Mouse (Mus musculus) lung, postnatal 0 days (tissue): ENCODE results near the gene Mrps2. TPM values are rescaled to one million over a fixed set of nuclear protein-coding genes. Genes with fewer than 3 reads are reported as not detected.

Experiments
- ATAC-seq: fragments of 200-750 bp; cut with Nextera tagmentation; 2 replicates; pipeline ENCODE4 v1.8.0; 2017; ENCODE audit warnings: moderate library complexity
- DNase-seq: peaks from one replicate; pipeline ENCODE4 v3.0.0-alpha.2; 2016; ENCODE audit warnings: low spot score
- H3K27ac ChIP-seq: fragments of 300-500 bp; sonication (generic); 2 replicates; pipeline ENCODE4 v1.5.1; 2014; ENCODE audit warnings: antibody characterized with exemption, mild to moderate bottlenecking, low read length, mixed read lengths
- H3K27me3 ChIP-seq: fragments of 300-500 bp; sonication (generic); replicated peaks from 2 replicates; pipeline ENCODE4 v1.6.1; 2014; ENCODE audit warnings: low read length, mixed read lengths; ENCODE audit not compliant: insufficient read depth
- H3K36me3 ChIP-seq: fragments of 300-500 bp; sonication (generic); 2 replicates; pipeline ENCODE4 v1.6.1; 2014; ENCODE audit warnings: low read length, mixed read lengths; ENCODE audit not compliant: insufficient read depth
- H3K4me1 ChIP-seq: fragments of 300-500 bp; sonication (generic); 2 replicates; pipeline ENCODE4 v1.6.1; 2014; ENCODE audit warnings: antibody characterized with exemption, low read depth, low read length, mixed read lengths; ENCODE audit not compliant: insufficient read depth
- H3K4me2 ChIP-seq: fragments of 300-500 bp; sonication (generic); replicated peaks from 2 replicates; pipeline ENCODE4 v1.6.1; 2014; ENCODE audit warnings: low read depth, mild to moderate bottlenecking, low read length, moderate library complexity, mixed read lengths
- H3K4me3 ChIP-seq: fragments of 300-500 bp; sonication (generic); 2 replicates; pipeline ENCODE4 v1.5.1; 2014; ENCODE audit warnings: low read depth, low read length
- H3K9ac ChIP-seq: fragments of 300-500 bp; sonication (generic); replicated peaks from 2 replicates; pipeline ENCODE4 v1.6.1; 2014; ENCODE audit warnings: low read depth, mild to moderate bottlenecking
- H3K9me3 ChIP-seq: fragments of 300-500 bp; sonication (generic); 2 replicates; pipeline ENCODE4 v1.6.1; 2016; ENCODE audit warnings: low read length, mixed read lengths
- CTCF ChIP-seq: IDR thresholded peaks from 2 replicates; pipeline ENCODE4 v1.5.1; 2016; ENCODE audit warnings: antibody characterized with exemption, mild to moderate bottlenecking
- EP300 ChIP-seq: IDR thresholded peaks from 2 replicates; pipeline ENCODE4 v1.6.1; 2016; ENCODE audit warnings: antibody characterized with exemption, mild to moderate bottlenecking, control low read depth
- WGBS: fragments of 180-500 bp; shearing (Covaris S2); extraction: QIAGEN DNeasy Blood & Tissue Kit; methylation state at CpG from one replicate; pipeline ENCODE4 v1.1.7; 2014; 5-methylcytosine and 5-hydroxymethylcytosine counted together
- polyA plus RNA-seq: library from polyadenylated mRNA; unstranded; fragments of >200 nt; fragmentation: Nextera tagmentation; extraction: Ambion mirVana; gene quantifications from 2 replicates; pipeline ENCODE4 v1.2.1, GENCODE M21; 2015

Mrps2 gene
- 20.8 and 21.8 TPM in 2 replicates for polyA plus RNA-seq

DNA sequence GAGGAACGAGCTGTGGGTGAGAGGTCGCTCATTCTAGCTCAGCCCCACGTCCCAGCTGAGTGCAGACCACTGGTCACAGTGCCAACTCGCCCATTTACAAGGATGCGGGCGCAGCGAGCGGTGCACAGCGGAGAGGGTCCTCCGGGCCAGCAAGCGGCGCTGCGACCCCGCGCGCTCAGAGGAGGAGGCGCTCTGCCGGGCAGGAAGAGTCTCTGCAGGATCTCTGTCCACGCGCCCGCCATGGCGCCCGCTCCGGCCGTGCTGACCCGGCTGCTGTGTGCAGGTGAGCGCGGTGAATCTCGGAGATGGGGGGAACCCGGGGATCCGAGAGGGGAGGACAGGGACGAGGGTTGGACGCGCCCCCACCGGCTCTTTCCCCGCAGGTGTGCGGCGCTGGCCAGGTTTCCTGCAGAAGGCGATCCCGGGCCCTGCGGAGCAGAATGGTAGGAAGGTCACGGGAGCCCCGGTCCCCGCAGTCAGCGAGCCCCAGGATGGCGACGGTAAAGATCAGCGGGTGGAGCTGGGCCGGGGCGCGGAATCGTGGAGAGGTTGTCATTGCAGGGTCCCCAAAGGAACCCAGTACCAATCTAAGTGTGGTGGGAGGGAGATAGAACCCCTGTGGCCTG lies at the start of gene Mrps2:
Mrps2 (plus strand) TSS at position 207 of the 626 bp plus-strand sequence.
- Histone ChIP-seq H3K27me3 (no peaks in the 10 kb centered on the region), H3K27ac (no peak within 1 kb of the TSS), H3K4me3 (peak within 1 kb of the TSS; percentile 83), H3K9me3 (0 out of 2 replicates have a peak, but pooled peaks cover 1% of the 10 kb centered on the region), H3K4me1 (peaks cover 5% of the 10 kb centered on the region), H3K36me3 (peaks cover 12% of the 10 kb centered on the region; the same call in 1 of the 2 replicates), H3K9ac (peak within 1 kb of the TSS; percentile 94), H3K4me2 (peak within 1 kb of the TSS; percentile 78)
- ATAC-seq, result peak; percentile 96
- under 1% methylated on average over 47 of the region's 52 CpGs for WGBS
- TF ChIP-seq EP300 (no peak), CTCF (peak; percentile 96)
- peak; percentile 92 for DNase-seq

DNA sequence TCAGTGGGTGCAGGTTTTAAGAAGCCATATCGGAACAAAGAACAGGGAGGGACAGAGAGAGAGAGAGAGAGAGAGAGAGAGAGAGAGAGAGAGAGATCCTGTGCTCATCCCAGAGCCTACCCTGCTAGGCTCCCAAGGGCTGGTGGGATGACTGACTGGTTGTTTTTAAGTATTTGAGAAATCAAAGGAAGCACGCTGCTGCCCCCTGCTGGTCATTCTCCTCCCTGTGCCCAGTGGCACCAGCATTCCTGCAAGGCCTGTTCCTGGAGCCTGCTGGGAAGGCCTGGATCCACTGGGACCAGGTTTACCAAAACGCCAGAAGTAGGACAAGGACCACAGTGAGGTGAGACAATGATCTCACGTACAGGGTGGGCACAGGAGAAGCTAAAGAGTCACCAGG lies 48.0 kb upstream of the Mrps2 start:
- ATAC-seq (0 out of 2 replicates have a peak, but pooled peaks have one; percentile 44), DNase-seq (peak; percentile 87)
- no peak overlapping the region for H3K9ac ChIP-seq
- H3K36me3 ChIP-seq, result no peaks in the 10 kb centered on the region
- H3K4me3 ChIP-seq, result no peak overlapping the region
- TF ChIP-seq CTCF, result peak; percentile 89
- no peak for TF ChIP-seq EP300
- H3K4me1 ChIP-seq, result no peaks in the 10 kb centered on the region
- no peaks in the 10 kb centered on the region for H3K9me3 ChIP-seq
- no peak overlapping the region for H3K27ac ChIP-seq
- 15% methylated on average over 4 of the region's 4 CpGs for WGBS
- no peaks in the 10 kb centered on the region for H3K27me3 ChIP-seq
- H3K4me2 ChIP-seq, result no peak overlapping the region

DNA sequence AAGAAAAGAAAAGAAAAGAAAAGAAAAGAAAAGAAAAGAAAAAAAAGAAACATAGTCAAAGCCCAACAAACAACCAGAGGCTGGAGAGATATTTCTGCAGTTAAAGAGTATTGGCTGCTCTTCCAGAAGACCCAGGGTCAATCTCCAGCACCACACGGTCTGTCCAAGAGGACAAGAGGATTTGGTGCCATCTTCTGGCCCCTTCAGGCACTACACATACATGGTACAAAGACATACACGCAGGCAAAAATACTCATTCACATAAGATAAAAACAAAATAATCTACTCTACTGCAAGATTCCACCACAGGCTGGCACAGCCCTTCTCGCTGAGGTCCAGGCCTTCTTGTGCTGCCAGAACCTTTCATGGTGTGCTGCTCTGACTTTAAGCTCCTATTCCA lies 44.7 kb upstream of the Mrps2 start:
- no peak overlapping the region for H3K4me2 ChIP-seq
- no peak overlapping the region for H3K9ac ChIP-seq
- 26% methylated on average over 3 of the region's 3 CpGs for WGBS
- no peak overlapping the region for H3K4me3 ChIP-seq
- no peaks in the 10 kb centered on the region for H3K36me3 ChIP-seq
- ATAC-seq, result no peak
- DNase-seq, result peak; percentile 57
- H3K9me3 ChIP-seq, result no peaks in the 10 kb centered on the region
- peak; percentile 60 for TF ChIP-seq CTCF
- TF ChIP-seq EP300, result no peak
- H3K4me1 ChIP-seq, result no peaks in the 10 kb centered on the region
- H3K27me3 ChIP-seq, result no peaks in the 10 kb centered on the region
- no peak overlapping the region for H3K27ac ChIP-seq

DNA sequence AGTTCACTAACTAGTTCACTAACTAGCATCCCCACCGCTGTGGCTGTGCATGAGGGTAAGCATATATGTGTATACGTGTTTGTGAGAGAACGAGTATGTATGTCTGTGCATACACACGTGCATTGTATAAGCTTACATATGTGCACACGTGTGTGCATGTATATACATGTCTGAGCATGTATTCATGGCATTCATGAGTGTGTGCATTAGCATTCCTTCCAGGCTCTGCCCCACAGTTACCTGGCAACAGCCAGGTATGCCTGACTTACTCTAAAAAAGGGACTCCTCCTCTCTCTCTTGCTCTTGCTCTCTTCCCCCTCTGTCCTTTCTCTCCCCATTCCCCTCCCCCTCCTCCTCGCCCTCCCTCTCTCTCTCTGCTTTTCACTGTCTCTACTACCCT lies 40.6 kb upstream of the Mrps2 start:
- H3K9me3 ChIP-seq, result no peaks in the 10 kb centered on the region
- H3K4me2 ChIP-seq, result no peak overlapping the region
- 81% methylated on average over 6 of the region's 6 CpGs for WGBS
- H3K4me3 ChIP-seq, result no peak overlapping the region
- no peak overlapping the region for H3K27ac ChIP-seq
- no peaks in the 10 kb centered on the region for H3K4me1 ChIP-seq
- ATAC-seq, result no peak
- no peaks in the 10 kb centered on the region for H3K36me3 ChIP-seq
- no peak for DNase-seq
- no peaks in the 10 kb centered on the region for H3K27me3 ChIP-seq
- TF ChIP-seq EP300, result no peak
- TF ChIP-seq CTCF, result no peak
- H3K9ac ChIP-seq, result no peak overlapping the region

DNA sequence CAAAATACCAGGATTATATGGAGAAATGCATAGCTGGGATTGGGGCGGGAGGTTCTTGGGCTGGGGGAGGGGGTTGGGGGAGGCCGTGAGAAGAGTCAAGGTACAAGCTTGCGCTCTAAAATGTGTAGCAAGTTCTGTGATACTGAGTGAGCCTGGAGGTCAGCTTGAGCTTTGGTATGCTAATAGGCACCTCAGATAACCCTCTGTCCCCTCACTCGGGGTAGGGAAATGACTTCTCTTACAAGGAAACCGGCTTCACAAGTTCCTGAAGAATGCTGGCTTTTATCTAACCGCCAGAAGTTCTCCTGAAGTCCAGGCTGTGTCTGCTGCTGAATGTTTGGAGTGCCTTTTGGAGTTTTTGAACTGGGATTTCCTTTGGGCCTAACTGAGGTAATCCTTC lies 37.0 kb upstream of the Mrps2 start:
- Histone ChIP-seq H3K36me3 (no peaks in the 10 kb centered on the region), H3K9me3 (no peaks in the 10 kb centered on the region), H3K27ac (no peak overlapping the region), H3K4me1 (no peaks in the 10 kb centered on the region), H3K4me3 (no peak overlapping the region), H3K9ac (no peak overlapping the region), H3K4me2 (no peak overlapping the region), H3K27me3 (no peaks in the 10 kb centered on the region)
- ATAC-seq (peak; percentile 38), DNase-seq (peak; percentile 20)
- 37% methylated on average over 6 of the region's 6 CpGs for WGBS
- no peak for TF ChIP-seq EP300
- TF ChIP-seq CTCF, result no peak

DNA sequence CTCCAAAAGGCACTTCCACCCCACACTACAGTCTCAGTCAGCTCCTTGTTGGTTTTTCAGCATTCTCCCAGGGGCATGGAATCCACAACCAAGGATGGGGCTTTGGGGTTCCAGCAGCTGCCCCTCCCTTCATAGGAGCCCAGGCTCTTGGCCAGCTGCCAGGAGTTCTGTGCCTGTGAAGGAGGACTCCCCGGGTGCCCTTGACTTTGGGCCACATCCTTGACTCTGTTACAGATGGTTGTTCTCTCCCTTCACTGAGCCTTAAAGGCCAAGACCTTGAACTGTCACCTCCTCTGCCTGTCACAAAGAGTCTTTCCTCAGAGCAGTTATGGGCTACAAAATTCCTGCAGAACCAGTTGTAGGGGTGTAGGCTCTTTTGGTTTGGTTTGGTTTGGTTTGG lies 35.1 kb upstream of the Mrps2 start:
- Histone ChIP-seq H3K9me3 (no peaks in the 10 kb centered on the region), H3K9ac (no peak overlapping the region), H3K4me3 (no peak overlapping the region), H3K27ac (peak overlapping the region; percentile 51; the same call in 1 of the 2 replicates), H3K27me3 (no peaks in the 10 kb centered on the region), H3K36me3 (no peaks in the 10 kb centered on the region), H3K4me2 (no peak overlapping the region), H3K4me1 (no peaks in the 10 kb centered on the region)
- no peak for TF ChIP-seq CTCF
- no peak for TF ChIP-seq EP300
- peak; percentile 51 for DNase-seq
- WGBS, result 0% methylated on average over 1 of the region's 1 CpGs
- peak; percentile 67 for ATAC-seq
